Mouse (Mus musculus): ENCODE data around the gene Tbc1d15. TPM values are rescaled to one million over a fixed set of nuclear protein-coding genes. Genes with fewer than 3 reads are reported as not detected.

Gene Tbc1d15
- polyA plus RNA-seq, 1 experiment from 2014 or later = 58.0 TPM

DNA sequence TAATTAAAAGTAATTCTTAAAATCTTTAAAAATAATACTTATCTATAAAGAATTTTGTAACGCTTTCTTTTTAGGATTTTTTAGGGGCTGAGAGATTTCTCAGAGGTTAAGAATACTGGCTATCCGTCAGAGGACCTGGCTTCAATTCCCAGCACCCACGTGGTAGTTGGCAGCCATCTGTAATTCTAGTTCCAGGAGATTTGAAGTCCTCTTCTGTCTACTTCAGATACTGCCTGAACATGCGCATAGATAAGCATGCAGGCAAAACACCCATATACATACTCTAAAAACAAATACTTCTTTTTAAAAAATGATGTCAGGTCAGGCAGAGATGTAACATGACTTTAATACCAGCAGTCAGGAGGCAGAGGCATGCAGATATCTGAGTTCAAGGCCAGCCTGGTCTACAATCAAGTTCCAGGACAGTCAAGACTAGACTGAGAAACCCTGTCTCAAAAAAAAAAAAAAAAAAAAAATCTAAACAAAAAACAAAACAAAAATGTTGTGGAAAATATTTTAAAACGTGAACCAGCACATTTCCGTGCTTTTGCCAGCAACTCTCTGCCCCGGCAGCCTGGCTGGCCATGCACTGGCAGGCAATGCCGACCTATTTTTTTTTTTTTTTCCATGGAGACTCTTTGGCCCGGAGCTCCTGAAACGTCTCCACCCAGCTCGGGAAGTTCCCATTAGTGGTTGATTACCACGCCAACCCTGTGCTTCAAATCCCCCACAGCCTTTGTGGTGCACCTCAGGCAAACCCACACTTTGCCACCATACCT, 19.5 kb upstream of the Tbc1d15 start:
- ATAC-seq (ENCODE audit: insufficient number of reproducible peaks, insufficient read depth, low FRiP score, low TSS enrichment) = no peak
- WGBS = 89% methylated on average over 12 of the region's 12 CpGs
- no peak overlapping the region for H3K27ac ChIP-seq
- H3K36me3 ChIP-seq = no peaks in the 10 kb centered on the region
- H3K9ac ChIP-seq = no peak overlapping the region
- H3K4me1 ChIP-seq = no peaks in the 10 kb centered on the region
- H3K9me3 ChIP-seq = no peaks in the 10 kb centered on the region
- no peak overlapping the region for H3K4me2 ChIP-seq (replicated peaks)
- no peak overlapping the region for H3K4me3 ChIP-seq
- H3K27me3 ChIP-seq = no peaks in the 10 kb centered on the region

DNA sequence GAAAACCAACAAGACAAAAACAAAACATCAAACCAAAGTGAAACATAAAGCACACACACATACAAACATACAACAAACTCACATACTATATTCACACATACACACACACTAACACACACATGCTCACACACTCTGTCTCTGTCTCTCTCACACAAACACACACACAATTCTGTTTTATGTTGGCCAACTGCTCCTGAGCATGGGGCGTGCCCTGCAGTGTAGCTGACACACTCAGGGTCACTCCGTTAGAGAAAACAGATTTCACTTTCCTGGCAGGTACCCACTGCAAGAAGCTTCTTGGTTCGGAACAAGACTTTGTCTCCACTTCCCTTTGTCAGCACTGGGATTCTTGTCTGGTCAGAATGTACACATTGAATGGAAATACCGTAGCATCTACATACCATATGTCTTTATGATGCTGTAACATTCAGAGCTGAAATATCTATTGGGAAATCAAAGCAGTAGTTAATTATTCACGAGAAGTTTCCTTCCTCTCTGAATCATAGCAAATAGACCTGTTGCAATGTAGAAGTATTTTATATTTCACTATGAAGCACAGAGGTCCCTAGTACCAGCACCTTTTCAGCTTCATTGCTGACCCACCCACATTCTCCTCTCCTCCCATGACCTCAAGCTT, 11.8 kb upstream of the Tbc1d15 start:
- Histone ChIP-seq H3K4me1 (no peaks in the 10 kb centered on the region), H3K9me3 (no peaks in the 10 kb centered on the region), H3K27me3 (no peaks in the 10 kb centered on the region), H3K36me3 (no peaks in the 10 kb centered on the region), H3K9ac (no peak overlapping the region), H3K27ac (no peak overlapping the region), H3K4me2 (replicated peaks) (no peak overlapping the region), H3K4me3 (no peak overlapping the region)
- ATAC-seq (ENCODE audit: insufficient number of reproducible peaks, insufficient read depth, low FRiP score, low TSS enrichment) = no peak
- 75% methylated on average over 5 of the region's 5 CpGs for WGBS

DNA sequence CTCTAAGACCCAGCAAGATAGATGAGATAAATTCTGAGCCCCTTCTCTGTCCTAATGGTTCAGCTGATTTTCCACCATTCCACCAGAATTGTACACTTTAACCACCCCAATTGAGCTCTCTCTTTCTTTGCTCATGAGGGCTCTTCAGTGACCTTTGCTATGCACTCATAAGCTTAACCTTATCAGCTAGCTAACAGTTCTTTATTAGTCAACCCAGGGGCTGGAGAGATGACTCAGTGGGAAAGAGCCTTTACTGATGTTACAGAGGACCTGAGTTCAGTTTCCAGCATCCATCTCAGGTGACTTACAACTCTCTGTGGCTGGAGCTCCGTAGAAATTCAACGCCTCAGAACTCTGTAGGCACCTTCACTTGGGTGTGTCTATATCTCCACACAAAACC, 11.0 kb upstream of the Tbc1d15 start:
- H3K4me1 ChIP-seq = no peaks in the 10 kb centered on the region
- no peaks in the 10 kb centered on the region for H3K9me3 ChIP-seq
- H3K27me3 ChIP-seq = no peaks in the 10 kb centered on the region
- no peak overlapping the region for H3K4me2 ChIP-seq (replicated peaks)
- no peak for ATAC-seq (ENCODE audit: insufficient number of reproducible peaks, insufficient read depth, low FRiP score, low TSS enrichment)
- no peak overlapping the region for H3K27ac ChIP-seq
- 81% methylated on average over 2 of the region's 2 CpGs for WGBS
- no peak overlapping the region for H3K9ac ChIP-seq
- H3K4me3 ChIP-seq = no peak overlapping the region
- H3K36me3 ChIP-seq = no peaks in the 10 kb centered on the region

DNA sequence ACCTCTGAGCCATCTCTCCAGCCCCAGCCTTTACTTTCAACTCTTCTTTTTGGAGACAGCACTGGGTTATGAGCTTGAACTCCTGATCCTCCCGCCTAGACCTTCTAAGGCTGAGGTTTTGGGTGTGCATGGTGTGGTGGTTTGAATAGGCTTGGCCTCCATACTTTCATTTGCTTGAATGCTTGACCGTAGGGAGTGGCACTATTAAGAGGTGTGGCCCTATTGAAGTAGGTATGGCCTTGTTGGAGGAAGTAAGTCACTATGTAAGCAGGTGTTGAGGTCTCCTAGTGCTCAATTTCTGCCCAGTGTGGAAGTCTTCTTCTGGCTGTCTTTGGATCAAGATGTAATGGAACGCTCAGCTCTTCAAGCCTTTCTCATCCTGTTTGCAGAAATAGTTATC, 10.2 kb upstream of the Tbc1d15 start:
- no peak overlapping the region for H3K4me2 ChIP-seq (replicated peaks)
- no peaks in the 10 kb centered on the region for H3K4me1 ChIP-seq
- H3K36me3 ChIP-seq = no peaks in the 10 kb centered on the region
- no peak overlapping the region for H3K9ac ChIP-seq
- no peaks in the 10 kb centered on the region for H3K9me3 ChIP-seq
- ATAC-seq (ENCODE audit: insufficient number of reproducible peaks, insufficient read depth, low FRiP score, low TSS enrichment) = no peak
- no peak overlapping the region for H3K27ac ChIP-seq
- no peaks in the 10 kb centered on the region for H3K27me3 ChIP-seq
- WGBS = 79% methylated on average over 3 of the region's 3 CpGs
- H3K4me3 ChIP-seq = no peak overlapping the region

DNA sequence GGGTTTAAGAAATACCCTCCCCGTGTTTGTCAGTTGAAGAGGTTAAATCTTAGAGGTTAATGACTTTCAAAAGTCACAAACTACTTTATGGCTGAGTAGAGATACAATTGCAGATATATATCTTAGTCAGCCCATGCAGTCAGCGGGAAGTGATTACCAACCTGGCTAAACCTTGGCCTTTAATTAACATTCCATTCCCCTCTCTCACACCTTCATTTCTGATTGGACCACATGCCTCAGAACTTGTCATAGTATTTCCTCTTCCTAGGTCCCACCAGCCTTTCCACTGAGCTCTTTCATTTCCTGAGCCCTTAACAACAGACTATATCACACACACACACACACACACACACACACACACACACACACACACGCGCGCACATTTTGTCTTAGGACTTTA, 4.9 kb upstream of the Tbc1d15 start:
- no peak overlapping the region for H3K4me2 ChIP-seq (replicated peaks)
- no peaks in the 10 kb centered on the region for H3K27me3 ChIP-seq
- H3K9me3 ChIP-seq = no peaks in the 10 kb centered on the region
- 0 out of 2 replicates have a peak, but pooled peaks cover 3% of the 10 kb centered on the region for H3K4me1 ChIP-seq
- 79% methylated on average over 5 of the region's 5 CpGs for WGBS
- no peaks in the 10 kb centered on the region for H3K36me3 ChIP-seq
- H3K27ac ChIP-seq = no peak overlapping the region
- no peak overlapping the region for H3K9ac ChIP-seq
- ATAC-seq (ENCODE audit: insufficient number of reproducible peaks, insufficient read depth, low FRiP score, low TSS enrichment) = no peak
- H3K4me3 ChIP-seq = no peak overlapping the region

DNA sequence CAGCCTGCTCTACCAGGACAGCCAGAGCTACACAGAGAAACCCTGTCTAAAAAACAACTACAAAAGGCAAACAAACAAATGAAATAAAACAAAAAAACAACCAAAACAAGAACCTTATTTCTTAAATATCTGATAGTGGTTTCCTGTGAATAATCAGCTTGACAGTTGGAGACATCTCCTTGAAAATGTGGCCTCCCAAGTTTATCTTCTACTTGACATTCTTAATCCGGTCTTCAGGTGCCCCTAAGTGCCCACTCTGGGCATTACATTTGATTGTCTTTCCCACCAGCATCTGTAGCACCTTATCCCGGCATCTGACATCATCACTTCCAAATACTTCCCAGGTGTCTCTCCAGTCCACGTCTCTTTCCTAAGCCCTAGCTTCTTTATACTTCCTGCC, 2.3 kb upstream of the Tbc1d15 start:
- WGBS = 64% methylated on average over 3 of the region's 3 CpGs
- H3K4me2 ChIP-seq (replicated peaks) = no peak overlapping the region
- no peaks in the 10 kb centered on the region for H3K9me3 ChIP-seq
- no peak overlapping the region for H3K27ac ChIP-seq
- H3K4me3 ChIP-seq = no peak overlapping the region
- no peak overlapping the region for H3K9ac ChIP-seq
- peaks cover 20% of the 10 kb centered on the region for H3K4me1 ChIP-seq
- ATAC-seq (ENCODE audit: insufficient number of reproducible peaks, insufficient read depth, low FRiP score, low TSS enrichment) = no peak
- H3K27me3 ChIP-seq = no peaks in the 10 kb centered on the region
- no peaks in the 10 kb centered on the region for H3K36me3 ChIP-seq

DNA sequence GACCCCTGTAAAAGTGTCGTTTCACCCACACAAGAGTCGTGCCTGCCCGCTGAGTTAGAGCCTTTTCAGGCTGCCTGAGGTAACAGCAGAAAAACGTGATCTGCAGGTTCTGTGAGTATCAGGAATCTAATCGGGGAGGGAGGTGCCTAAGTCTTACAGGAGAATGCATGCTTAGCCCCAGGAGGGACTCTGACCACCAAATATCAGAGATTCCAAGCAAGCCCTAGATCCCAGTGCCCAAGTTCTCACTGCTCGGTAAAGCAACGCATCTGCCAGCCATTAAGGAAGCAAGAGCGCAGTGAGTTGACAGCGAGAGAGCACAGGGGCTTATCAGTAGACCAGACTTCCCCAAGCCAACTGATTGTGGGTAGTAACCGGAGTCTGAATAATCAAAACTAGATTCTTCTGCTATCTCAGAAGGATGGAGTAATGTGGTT, 1.1 kb upstream of the Tbc1d15 start:
- H3K36me3 ChIP-seq = no peaks in the 10 kb centered on the region
- H3K4me2 ChIP-seq (replicated peaks) = peak overlapping the region; percentile 71
- WGBS = 9% methylated on average over 10 of the region's 10 CpGs
- peak overlapping the region; percentile 86 for H3K4me3 ChIP-seq
- H3K9ac ChIP-seq = peak overlapping the region; percentile 2; the same call in 1 of the 2 replicates
- no peaks in the 10 kb centered on the region for H3K9me3 ChIP-seq
- H3K27me3 ChIP-seq = no peaks in the 10 kb centered on the region
- ATAC-seq (ENCODE audit: insufficient number of reproducible peaks, insufficient read depth, low FRiP score, low TSS enrichment) = no peak
- peaks cover 20% of the 10 kb centered on the region for H3K4me1 ChIP-seq
- H3K27ac ChIP-seq = 0 out of 2 replicates have a peak overlapping the region, but pooled peaks have one; percentile 19

DNA sequence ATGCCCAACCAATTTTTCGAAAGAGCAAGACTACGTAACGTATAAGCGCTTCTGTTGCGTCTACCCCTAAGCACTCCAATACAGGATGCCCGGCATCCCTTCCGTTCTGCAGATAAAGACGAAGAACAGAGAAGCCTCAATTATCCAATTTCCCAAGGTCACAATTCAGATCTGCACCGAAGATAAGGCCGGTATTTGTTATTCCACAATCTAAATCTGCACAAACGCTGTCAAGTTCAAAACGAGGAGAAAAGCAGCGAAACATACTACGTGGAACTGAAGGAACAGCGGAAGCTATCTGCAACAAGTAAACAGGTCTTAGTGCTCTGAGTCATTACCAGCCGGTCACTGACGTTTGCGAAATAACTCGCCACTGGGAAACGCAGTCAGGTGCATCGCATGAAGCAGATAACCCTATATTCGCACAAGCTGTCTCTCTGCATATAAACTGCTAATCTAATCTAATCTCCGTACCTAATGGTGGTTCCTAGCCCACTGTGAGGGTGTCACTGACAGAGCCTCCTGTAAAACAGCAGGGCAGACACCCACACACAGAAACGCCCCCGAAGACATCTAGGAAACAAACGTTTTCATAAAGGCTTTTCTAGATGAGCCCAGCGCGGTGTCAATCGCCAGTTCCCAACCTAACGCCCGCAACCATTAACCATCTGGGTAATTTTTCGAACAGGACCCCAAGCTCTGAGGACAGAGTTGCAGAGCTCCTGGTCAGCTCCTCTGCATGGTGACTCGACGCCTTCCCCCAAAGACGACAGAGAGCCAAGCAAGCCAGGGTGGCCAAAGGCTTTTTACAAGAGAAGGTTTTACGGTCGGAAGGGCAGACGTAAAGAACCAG, 806 bp downstream of the Tbc1d15 start:
- Histone ChIP-seq H3K27ac (0 out of 2 replicates have a peak overlapping the region, but pooled peaks have one; percentile 12), H3K4me2 (replicated peaks) (peak overlapping the region; percentile 71), H3K9ac (peak overlapping the region; percentile 78), H3K27me3 (no peaks in the 10 kb centered on the region), H3K4me1 (peaks cover 20% of the 10 kb centered on the region), H3K36me3 (no peaks in the 10 kb centered on the region), H3K4me3 (peak overlapping the region; percentile 86), H3K9me3 (no peaks in the 10 kb centered on the region)
- WGBS = 23% methylated on average over 38 of the region's 38 CpGs
- no peak for ATAC-seq (ENCODE audit: insufficient number of reproducible peaks, insufficient read depth, low FRiP score, low TSS enrichment)

DNA sequence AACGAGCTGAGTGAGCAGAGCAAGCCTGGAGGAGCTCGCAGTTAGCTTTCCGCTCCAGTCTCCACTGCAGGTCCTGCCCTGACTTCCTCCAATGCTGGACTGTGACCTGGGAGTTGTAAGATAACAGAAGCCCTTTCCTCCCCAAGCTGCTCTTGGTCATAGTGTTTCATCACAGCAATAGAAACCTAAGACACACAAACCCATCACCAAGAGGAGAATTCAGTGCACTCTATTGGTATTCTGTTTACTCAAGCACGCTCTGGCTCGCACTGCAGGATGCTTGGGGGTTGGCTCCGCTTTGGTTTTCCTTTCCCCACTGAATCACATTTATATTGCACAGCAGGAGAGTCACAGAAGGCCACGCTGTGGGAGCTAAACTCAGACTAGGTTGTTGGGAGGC, 3.2 kb downstream of the Tbc1d15 start:
- ATAC-seq (ENCODE audit: insufficient number of reproducible peaks, insufficient read depth, low FRiP score, low TSS enrichment) = no peak
- Histone ChIP-seq H3K36me3 (no peaks in the 10 kb centered on the region), H3K4me2 (replicated peaks) (no peak overlapping the region), H3K27ac (no peak overlapping the region), H3K27me3 (no peaks in the 10 kb centered on the region), H3K9ac (no peak overlapping the region), H3K4me1 (peaks cover 20% of the 10 kb centered on the region), H3K4me3 (no peak overlapping the region), H3K9me3 (no peaks in the 10 kb centered on the region)
- WGBS = 38% methylated on average over 7 of the region's 7 CpGs

DNA sequence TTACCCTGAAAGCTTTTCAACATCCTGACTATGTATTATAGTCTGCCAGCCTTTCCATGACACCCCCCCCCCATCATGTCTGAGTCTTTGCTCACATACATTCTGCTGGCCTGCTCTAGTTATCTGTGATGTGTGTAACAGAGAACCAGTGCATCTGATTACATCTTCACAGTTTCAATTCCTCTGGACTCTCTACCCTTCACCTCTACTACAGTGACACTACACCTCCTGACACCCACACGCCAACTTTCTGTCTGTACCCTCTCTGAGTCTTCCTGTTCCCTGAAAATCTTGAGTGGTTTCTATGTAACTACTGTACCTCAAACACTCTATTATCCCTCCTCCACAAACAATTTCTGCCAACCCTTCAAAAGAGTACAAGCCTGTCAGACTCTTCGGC, 5.8 kb downstream of the Tbc1d15 start:
- Histone ChIP-seq H3K27me3 (no peaks in the 10 kb centered on the region), H3K9ac (no peak overlapping the region), H3K4me1 (peaks cover 17% of the 10 kb centered on the region), H3K27ac (no peak overlapping the region), H3K9me3 (no peaks in the 10 kb centered on the region), H3K4me2 (replicated peaks) (no peak overlapping the region), H3K4me3 (no peak overlapping the region), H3K36me3 (no peaks in the 10 kb centered on the region)
- 84% methylated on average over 2 of the region's 2 CpGs for WGBS
- ATAC-seq (ENCODE audit: insufficient number of reproducible peaks, insufficient read depth, low FRiP score, low TSS enrichment) = no peak

DNA sequence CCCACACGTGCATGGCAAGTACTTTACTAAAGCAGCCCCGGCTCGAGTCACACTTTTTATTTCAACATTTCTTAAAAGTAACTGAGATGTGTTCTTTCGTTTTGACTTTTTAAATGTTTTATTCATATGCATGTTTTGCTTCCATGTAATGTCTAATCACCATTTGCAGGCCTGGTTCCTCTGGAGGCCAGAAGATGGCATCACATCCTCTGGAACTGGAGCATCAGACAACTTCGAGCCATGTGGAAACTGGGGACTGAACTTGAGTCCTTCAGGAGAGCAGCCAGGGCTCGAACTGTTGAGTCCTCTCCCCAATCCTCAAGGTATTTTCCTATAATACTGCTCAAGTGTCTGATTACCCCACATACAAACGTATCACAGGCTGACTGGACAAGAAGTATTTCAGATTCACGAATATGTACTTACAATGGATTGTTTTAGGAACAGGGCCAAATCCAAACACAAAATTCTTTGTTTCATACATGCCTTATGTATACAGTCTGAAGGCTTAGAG, 10.1 kb downstream of the Tbc1d15 start:
- H3K4me3 ChIP-seq = no peak overlapping the region
- no peak overlapping the region for H3K4me2 ChIP-seq (replicated peaks)
- no peak overlapping the region for H3K27ac ChIP-seq
- H3K27me3 ChIP-seq = no peaks in the 10 kb centered on the region
- peaks cover 22% of the 10 kb centered on the region for H3K36me3 ChIP-seq
- no peaks in the 10 kb centered on the region for H3K4me1 ChIP-seq
- no peak for ATAC-seq (ENCODE audit: insufficient number of reproducible peaks, insufficient read depth, low FRiP score, low TSS enrichment)
- WGBS = 78% methylated on average over 8 of the region's 8 CpGs
- no peaks in the 10 kb centered on the region for H3K9me3 ChIP-seq
- H3K9ac ChIP-seq = no peak overlapping the region

Data from embryonic facial prominence, embryonic 12.5 days (tissue).